Mouse (Mus musculus): ENCODE results near the gene Slc38a7. TPM values are rescaled to one million over a fixed set of nuclear protein-coding genes. Genes with fewer than 3 reads are reported as not detected.
A peak's percentile ranks its signal among the peaks of the same experiment; 100 is the strongest.

Gene Slc38a7
- polyA plus RNA-seq, 1 experiment = 14.9 TPM

DNA sequence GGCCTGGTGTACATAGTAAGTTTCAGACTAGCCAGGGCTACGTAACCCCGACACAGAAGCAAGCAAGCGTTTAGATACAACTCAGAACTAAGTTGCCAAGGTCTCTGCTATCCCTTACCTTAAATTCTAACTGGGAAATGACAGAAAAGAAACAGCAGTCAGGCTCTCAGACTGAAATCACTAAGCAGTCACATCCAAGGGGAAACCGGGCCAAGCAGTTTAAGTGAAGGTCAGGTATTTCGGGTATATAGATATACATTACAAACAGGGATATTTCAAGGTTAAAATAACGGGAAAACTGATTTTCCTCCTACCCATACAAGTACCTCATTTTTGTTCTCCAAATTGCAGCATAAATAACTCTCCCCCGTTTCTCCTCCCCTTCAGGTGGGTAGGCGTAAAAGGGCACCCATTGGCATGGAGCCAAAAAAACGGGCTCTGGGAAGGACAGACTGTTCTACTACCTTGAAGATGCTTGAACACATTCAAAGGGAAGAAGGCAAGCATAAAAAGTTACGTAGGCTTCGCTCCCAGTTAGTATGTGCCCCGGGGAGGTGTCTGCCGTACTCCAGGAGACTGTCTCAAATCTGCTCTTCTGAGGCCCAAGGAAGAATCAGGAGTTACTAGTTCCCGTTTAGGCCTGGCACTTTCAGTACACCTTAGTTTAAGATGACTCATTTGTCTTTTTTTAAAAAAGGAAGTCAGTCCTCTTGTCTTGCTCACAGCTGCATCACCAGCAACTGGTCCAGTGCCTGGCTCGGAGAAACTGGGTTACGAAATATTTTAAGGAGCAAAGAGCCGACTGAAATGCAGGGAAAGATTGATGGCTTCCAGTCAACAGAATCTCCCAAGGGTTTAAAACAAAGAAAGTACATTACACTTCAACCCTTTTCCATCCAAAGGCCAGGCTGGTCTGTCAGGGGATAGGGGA is 33.6 kb upstream of the Slc38a7 start:
- WGBS = 37% methylated on average over 17 of the region's 17 CpGs
- H3K4me1 ChIP-seq (ENCODE audit: control insufficient read depth, insufficient read depth, insufficient read length, low read length) = peaks cover 12% of the 10 kb centered on the region; the same call in 1 of the 2 replicates
- H3K4me3 ChIP-seq (ENCODE audit: low read depth, low read length) = peak overlapping the region; percentile 82
- no peaks in the 10 kb centered on the region for H3K36me3 ChIP-seq (ENCODE audit: control insufficient read depth, insufficient read depth, low read length)
- TF ChIP-seq CTCF (IDR thresholded peaks at IDR 0.05; ENCODE audit: extremely low read depth, insufficient read length, insufficient replicate concordance, low read depth, low read length) (no peak), POLR2A (IDR thresholded peaks at IDR 0.05; ENCODE audit: low read depth, low read length) (no peak)
- no peaks in the 10 kb centered on the region for H3K27me3 ChIP-seq (ENCODE audit: control insufficient read depth, insufficient read depth, low read length)
- H3K27ac ChIP-seq (ENCODE audit: insufficient read depth, low read depth, low read length) = peak overlapping the region; percentile 39; the same call in 1 of the 2 replicates

DNA sequence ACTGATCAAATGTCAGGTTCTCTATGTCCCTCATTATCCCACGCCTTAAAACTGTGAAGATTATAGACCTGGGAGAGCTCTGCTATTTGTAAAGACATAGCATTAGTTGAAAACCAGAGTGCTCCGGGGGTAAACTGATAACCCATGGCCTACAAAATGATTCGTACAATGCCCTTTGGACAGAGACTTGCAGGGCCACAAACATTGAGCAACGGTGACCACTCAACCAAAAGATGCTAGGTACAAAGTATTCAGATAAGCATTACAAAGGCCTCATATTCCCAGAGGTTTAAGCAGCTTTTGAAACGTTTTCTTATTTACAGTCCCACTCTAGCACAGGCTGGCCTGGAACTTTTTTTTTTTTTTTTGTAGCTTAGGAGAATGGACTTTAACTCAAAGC is 32.6 kb upstream of the Slc38a7 start:
- H3K27ac ChIP-seq (ENCODE audit: insufficient read depth, low read depth, low read length) = no peak overlapping the region; the same call in 1 of the 2 replicates

DNA sequence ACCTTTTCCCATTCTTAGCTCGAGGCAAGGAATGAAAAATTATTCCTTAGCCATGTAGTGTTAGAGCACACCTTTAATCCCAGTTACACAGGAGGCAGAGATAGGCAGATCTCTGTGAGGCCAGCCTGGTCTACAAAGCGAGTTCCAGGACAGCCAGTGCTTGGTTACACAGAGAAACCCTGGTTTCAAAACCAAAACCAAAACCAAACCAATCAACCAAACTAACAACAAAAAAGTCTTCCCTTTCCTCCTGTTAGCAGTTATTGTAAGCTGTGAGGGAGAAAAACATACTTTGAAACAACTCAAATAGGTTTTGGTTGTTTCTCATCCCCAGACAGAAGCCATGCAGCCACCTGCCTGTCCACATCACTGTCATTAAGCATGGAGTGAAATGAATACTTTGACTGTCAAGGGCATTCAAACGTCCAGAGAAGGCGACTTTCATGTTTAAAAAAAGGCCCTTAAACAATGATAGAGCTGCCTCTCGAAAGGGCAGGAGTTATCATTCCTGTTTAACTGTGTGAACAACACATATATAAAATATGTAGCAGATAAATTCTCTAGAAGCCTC is 32.0 kb upstream of the Slc38a7 start:
- TF ChIP-seq CTCF (IDR thresholded peaks at IDR 0.05; ENCODE audit: extremely low read depth, insufficient read length, insufficient replicate concordance, low read depth, low read length) = no peak
- TF ChIP-seq POLR2A (IDR thresholded peaks at IDR 0.05; ENCODE audit: low read depth, low read length) = no peak
- H3K4me1 ChIP-seq (ENCODE audit: control insufficient read depth, insufficient read depth, insufficient read length, low read length) = peaks cover 12% of the 10 kb centered on the region; the same call in 1 of the 2 replicates
- 46% methylated on average over 5 of the region's 5 CpGs for WGBS
- H3K4me3 ChIP-seq (ENCODE audit: low read depth, low read length) = no peak overlapping the region
- no peaks in the 10 kb centered on the region for H3K36me3 ChIP-seq (ENCODE audit: control insufficient read depth, insufficient read depth, low read length)
- H3K27me3 ChIP-seq (ENCODE audit: control insufficient read depth, insufficient read depth, low read length) = no peaks in the 10 kb centered on the region
- H3K27ac ChIP-seq (ENCODE audit: insufficient read depth, low read depth, low read length) = no peak overlapping the region

More for the DNA sequence above, 32.6 kb upstream of the Slc38a7 start:
- 28% methylated on average over 5 of the region's 5 CpGs for WGBS
- no peaks in the 10 kb centered on the region for H3K27me3 ChIP-seq (ENCODE audit: control insufficient read depth, insufficient read depth, low read length)
- peaks cover 12% of the 10 kb centered on the region; the same call in 1 of the 2 replicates for H3K4me1 ChIP-seq (ENCODE audit: control insufficient read depth, insufficient read depth, insufficient read length, low read length)
- H3K36me3 ChIP-seq (ENCODE audit: control insufficient read depth, insufficient read depth, low read length) = no peaks in the 10 kb centered on the region
- no peak overlapping the region for H3K4me3 ChIP-seq (ENCODE audit: low read depth, low read length)
- TF ChIP-seq POLR2A (IDR thresholded peaks at IDR 0.05; ENCODE audit: low read depth, low read length) = no peak
- TF ChIP-seq CTCF (IDR thresholded peaks at IDR 0.05; ENCODE audit: extremely low read depth, insufficient read length, insufficient replicate concordance, low read depth, low read length) = no peak

DNA sequence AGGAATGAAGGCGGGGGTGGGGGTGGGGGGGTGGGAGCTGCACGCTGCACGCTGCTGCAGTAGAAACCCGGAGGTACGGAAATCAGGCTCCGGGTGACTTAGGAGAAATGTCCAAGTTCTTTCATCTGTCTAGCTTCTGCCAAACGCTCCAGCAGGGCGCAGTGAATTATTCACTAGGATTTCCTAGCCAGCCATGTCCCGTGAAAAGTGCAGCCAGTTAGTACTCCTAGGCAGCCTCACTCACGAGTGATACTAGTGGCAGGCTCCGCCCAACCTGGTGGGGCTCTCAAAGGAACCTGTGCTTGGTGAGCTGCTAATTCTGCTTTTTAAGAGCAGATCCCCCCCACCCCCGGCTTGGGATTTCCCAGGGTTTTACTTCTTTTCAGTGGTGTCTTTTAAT is 31.2 kb upstream of the Slc38a7 start:
- TF ChIP-seq CTCF (IDR thresholded peaks at IDR 0.05; ENCODE audit: extremely low read depth, insufficient read length, insufficient replicate concordance, low read depth, low read length) (no peak), POLR2A (IDR thresholded peaks at IDR 0.05; ENCODE audit: low read depth, low read length) (no peak)
- Histone ChIP-seq H3K27me3 (ENCODE audit: control insufficient read depth, insufficient read depth, low read length) (no peaks in the 10 kb centered on the region), H3K4me3 (ENCODE audit: low read depth, low read length) (no peak overlapping the region), H3K4me1 (ENCODE audit: control insufficient read depth, insufficient read depth, insufficient read length, low read length) (peaks cover 12% of the 10 kb centered on the region; the same call in 1 of the 2 replicates), H3K36me3 (ENCODE audit: control insufficient read depth, insufficient read depth, low read length) (no peaks in the 10 kb centered on the region), H3K27ac (ENCODE audit: insufficient read depth, low read depth, low read length) (no peak overlapping the region)
- 47% methylated on average over 12 of the region's 12 CpGs for WGBS

DNA sequence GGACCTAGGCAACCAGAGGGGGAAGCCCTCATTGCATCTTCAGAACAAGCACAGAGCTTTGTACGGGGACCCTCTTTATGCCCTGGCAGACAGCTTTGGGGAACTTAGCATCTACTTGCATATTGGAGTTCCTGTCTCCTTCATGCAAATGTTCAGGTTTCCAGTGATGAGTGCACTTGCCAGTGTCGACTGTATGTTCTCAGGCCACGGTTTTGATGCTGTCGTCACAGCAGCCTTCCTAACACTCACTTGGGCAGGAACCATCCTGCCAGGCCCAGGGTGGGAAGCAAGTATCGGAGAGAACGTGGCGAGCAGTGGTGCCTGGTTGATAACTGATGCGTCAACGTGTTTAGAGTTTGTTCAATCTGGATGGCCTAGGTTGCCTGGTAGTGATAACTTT is 28.9 kb upstream of the Slc38a7 start:
- no peak overlapping the region for H3K4me3 ChIP-seq (ENCODE audit: low read depth, low read length)
- H3K27ac ChIP-seq (ENCODE audit: insufficient read depth, low read depth, low read length) = no peak overlapping the region
- 0 out of 2 replicates have a peak, but pooled peaks cover 2% of the 10 kb centered on the region for H3K36me3 ChIP-seq (ENCODE audit: control insufficient read depth, insufficient read depth, low read length)
- whole genome bisulfite sequencing = 88% methylated on average over 9 of the region's 9 CpGs
- H3K4me1 ChIP-seq (ENCODE audit: control insufficient read depth, insufficient read depth, insufficient read length, low read length) = peaks cover 13% of the 10 kb centered on the region; the same call in 1 of the 2 replicates
- TF ChIP-seq POLR2A (IDR thresholded peaks at IDR 0.05; ENCODE audit: low read depth, low read length) (no peak), CTCF (IDR thresholded peaks at IDR 0.05; ENCODE audit: extremely low read depth, insufficient read length, insufficient replicate concordance, low read depth, low read length) (no peak)
- no peaks in the 10 kb centered on the region for H3K27me3 ChIP-seq (ENCODE audit: control insufficient read depth, insufficient read depth, low read length)

DNA sequence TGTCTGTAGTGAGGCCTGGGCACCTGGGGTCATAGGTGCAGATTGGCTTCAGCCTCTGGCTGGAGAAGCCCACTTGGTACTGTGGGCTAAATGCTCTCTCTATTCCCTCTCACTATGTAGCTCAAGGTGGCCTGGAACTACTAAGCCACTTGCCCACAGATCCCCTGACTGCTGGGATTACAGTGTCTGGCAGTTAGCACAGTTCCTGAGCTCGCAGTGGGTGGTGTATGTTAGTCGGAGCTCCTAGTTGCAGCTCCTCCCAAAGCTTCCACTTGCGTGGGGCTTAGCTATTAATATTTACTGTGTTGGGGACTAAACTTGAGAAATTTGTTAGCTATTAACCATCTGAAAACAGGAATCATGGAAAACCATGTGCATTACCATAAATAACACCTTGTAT is 28.2 kb upstream of the Slc38a7 start:
- H3K36me3 ChIP-seq (ENCODE audit: control insufficient read depth, insufficient read depth, low read length) = peaks cover 6% of the 10 kb centered on the region
- H3K27ac ChIP-seq (ENCODE audit: insufficient read depth, low read depth, low read length) = no peak overlapping the region
- 87% methylated on average over 3 of the region's 3 CpGs for WGBS
- no peak overlapping the region for H3K4me3 ChIP-seq (ENCODE audit: low read depth, low read length)
- TF ChIP-seq CTCF (IDR thresholded peaks at IDR 0.05; ENCODE audit: extremely low read depth, insufficient read length, insufficient replicate concordance, low read depth, low read length) (no peak), POLR2A (IDR thresholded peaks at IDR 0.05; ENCODE audit: low read depth, low read length) (no peak)
- H3K4me1 ChIP-seq (ENCODE audit: control insufficient read depth, insufficient read depth, insufficient read length, low read length) = peaks cover 8% of the 10 kb centered on the region; the same call in 1 of the 2 replicates
- H3K27me3 ChIP-seq (ENCODE audit: control insufficient read depth, insufficient read depth, low read length) = no peaks in the 10 kb centered on the region

DNA sequence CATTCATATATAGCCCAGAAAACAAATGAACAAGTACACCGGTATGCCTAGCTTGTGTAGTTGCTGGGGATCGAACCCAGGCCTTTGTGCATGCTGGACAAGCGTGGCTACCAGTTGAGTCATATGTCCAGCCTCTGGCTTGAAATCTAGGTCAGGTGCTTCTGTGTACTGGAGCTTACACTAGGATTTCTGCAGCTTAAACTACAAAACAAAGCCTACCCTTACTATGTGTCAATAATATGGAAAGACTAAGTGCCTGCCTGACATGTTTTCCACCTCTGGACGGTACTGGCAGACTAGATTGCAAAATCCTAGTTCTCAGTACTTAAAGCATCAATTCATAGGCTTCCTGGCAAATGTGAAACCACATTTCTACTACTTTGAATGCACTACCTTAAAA is 26.5 kb upstream of the Slc38a7 start:
- Histone ChIP-seq H3K27ac (ENCODE audit: insufficient read depth, low read depth, low read length) (no peak overlapping the region), H3K4me3 (ENCODE audit: low read depth, low read length) (no peak overlapping the region), H3K4me1 (ENCODE audit: control insufficient read depth, insufficient read depth, insufficient read length, low read length) (peaks cover 6% of the 10 kb centered on the region; the same call in 1 of the 2 replicates), H3K36me3 (ENCODE audit: control insufficient read depth, insufficient read depth, low read length) (peaks cover 18% of the 10 kb centered on the region), H3K27me3 (ENCODE audit: control insufficient read depth, insufficient read depth, low read length) (no peaks in the 10 kb centered on the region)
- TF ChIP-seq CTCF (IDR thresholded peaks at IDR 0.05; ENCODE audit: extremely low read depth, insufficient read length, insufficient replicate concordance, low read depth, low read length) = no peak
- no peak for TF ChIP-seq POLR2A (IDR thresholded peaks at IDR 0.05; ENCODE audit: low read depth, low read length)
- 89% methylated on average over 4 of the region's 4 CpGs for WGBS

All from small intestine, adult 2 months (tissue).